Mouse (Mus musculus): ENCODE results near the gene Zfp719. TPM values are rescaled to one million over a fixed set of nuclear protein-coding genes. Genes with fewer than 3 reads are reported as not detected.

The Zfp719 gene
- 0.19 and 4.6 TPM in 2 replicates for total RNA-seq (2015; ENCODE audit: low replicate concordance)
- total RNA-seq (2017; ENCODE audit: low replicate concordance), result 1.1 and 2.2 TPM in 2 replicates

DNA sequence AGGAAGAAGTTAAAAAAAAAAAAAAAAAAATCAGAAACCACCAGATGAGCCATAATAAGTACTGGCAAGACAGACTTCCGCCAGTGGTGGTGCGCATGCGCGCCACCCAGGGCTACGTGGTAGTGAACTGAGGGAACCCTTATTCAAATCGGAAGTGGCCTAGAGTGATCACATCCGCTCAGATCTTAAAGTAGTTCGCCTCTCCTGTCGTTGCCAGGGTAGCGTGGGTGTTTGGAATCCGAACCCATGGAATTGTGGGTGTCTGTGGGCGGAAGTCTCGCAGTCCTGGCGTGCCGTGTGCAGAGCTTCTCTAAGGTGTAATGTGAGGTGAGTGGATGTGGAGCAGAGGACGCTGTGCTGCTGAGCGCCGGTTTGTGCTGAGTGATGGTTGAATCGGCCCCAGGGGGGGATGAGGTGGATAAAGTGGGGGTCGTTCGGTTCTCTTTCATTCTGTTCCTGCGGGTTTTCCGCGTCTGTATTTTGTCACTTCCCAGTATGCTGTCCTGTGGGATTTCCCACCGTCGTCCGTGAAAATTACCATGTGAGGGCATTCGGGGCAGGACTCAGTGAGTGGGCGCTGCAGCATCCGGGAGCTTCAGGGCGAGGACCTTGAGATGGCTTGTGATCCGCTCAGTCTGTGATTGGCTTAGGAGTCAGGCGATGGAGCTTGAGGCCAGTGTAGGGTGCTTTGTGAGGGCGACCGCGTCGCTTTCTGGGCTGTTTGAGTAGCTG, at the start of gene Zfp719:
Zfp719 (plus strand) TSS at position 171 of the 732 bp plus-strand sequence.
- peak; percentile 86 for ATAC-seq (replicated peaks; ENCODE audit: low FRiP score, poor library complexity, severe bottlenecking)

DNA sequence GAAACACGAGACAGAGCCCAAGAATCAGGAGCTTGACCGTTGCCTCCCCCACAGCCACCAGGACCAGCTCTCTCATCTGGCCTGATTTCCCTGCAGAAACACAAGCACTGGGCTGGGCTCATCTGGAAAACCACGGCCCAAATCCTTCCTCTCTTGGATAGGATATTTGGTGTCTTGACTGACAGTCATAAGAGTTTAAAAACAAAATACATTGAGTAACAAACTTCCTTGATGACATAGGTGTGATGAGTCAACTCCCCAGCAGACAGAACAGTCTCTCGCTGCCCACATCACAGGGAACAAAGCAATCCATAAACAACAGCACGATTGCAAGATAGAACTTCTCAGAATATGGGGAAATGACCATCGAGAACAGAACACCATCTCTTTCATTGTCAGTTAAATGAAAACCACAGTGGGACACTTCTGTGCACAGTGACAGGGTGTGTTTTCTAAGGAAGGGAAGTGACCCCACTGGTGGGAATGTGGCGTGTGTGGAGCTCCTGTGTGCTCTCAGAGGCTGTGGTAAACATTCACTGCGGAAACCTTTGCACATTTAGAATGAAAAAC, 49.1 kb upstream of the Zfp719 start:
- ATAC-seq (replicated peaks; ENCODE audit: low FRiP score, poor library complexity, severe bottlenecking), result no peak

- ATAC-seq (replicated peaks; ENCODE audit: low FRiP score, poor library complexity, severe bottlenecking), result no peak
Measured at GRCm38 (mm10) chr7:43532936-43533505, 46.4 kb upstream of the Zfp719 start.

- no peak for ATAC-seq (replicated peaks; ENCODE audit: low FRiP score, poor library complexity, severe bottlenecking)
Measured at GRCm38 (mm10) chr7:43538524-43538923, 40.9 kb upstream of the Zfp719 start.

DNA sequence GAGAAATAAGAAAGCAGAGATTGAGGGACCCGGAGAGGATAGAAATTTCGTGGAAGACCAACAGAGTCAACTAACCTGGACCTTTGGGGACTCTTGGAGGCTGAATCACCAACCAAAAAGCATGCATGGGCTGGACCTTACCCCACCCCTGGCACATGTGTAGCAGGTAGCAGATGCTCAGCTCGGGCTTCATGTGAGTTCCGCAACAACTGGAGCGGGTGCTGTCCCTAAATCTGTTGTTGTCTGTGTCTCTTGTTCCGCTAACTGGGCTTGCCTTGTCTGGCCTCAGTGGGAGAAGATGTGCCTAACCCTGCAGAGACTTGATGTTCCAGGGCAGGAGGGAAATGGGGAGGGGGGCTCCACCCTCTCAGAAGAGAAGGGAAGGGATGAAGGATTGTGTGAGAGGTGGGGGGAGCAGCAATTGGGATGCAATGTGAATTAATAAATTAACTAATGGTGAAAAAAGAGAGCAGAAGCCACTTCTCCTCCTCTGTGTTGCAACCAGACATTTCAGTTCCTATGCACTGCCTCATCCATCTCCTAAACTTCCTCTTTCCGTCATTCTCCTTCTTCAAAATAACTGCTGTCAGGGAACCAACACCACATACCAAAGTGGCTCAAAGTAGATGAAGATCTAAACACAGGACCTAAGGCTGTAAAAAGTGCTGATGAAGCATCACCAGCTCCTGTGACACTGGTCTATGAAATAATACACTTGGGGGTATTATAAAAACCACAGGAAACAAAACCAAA, 35.0 kb upstream of the Zfp719 start, which contains the start of gene Cd33:
Cd33 (minus strand) TSS at position 204 of the 753 bp plus-strand sequence.
- no peak for ATAC-seq (replicated peaks; ENCODE audit: low FRiP score, poor library complexity, severe bottlenecking)

DNA sequence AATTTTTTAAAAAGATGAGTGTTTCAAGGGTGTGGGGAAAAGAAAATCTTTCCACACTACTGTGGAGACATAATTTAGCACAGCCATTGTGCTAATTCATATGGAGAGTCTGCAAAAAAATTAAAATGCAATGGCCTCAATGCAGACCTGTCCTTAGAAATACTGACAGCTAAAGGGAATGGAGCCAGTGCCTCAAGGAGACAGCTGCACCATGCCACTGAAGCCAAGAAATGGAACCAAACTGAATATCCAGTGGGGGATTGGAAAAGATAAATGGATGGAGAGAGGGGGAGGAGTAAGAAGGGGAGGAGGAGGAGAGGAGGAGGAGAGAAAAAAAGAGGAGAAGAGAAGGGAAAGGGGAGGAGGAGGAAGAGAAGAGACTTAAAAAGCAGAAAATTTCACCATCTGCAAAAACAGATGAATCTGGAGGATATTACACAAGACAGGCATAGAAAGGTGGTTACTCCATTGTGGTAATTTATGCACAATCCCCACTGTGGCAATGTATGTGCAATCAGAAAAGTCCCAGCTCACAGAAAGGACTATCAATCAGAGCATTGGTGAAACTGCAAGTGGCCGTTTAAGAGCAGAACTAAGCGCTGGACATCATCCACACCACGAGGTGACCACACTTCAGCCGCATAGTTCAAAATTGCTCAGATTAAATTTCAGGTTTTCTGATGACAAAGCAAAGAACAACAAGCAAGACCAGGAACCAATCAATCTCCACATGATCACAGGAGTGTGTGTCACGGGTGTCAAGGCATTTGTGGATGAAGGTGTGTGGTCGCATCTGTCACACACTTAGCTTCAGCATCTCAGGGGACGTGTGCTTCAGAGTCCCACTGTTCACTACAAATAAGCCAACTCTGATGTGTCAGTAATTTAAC, 33.5 kb upstream of the Zfp719 start:
- no peak for ATAC-seq (replicated peaks; ENCODE audit: low FRiP score, poor library complexity, severe bottlenecking)

- ATAC-seq (replicated peaks; ENCODE audit: low FRiP score, poor library complexity, severe bottlenecking), result no peak
Measured at GRCm38 (mm10) chr7:43547666-43548065, 31.7 kb upstream of the Zfp719 start.

- no peak for ATAC-seq (replicated peaks; ENCODE audit: low FRiP score, poor library complexity, severe bottlenecking)
Measured at GRCm38 (mm10) chr7:43548206-43548605, 31.2 kb upstream of the Zfp719 start.

DNA sequence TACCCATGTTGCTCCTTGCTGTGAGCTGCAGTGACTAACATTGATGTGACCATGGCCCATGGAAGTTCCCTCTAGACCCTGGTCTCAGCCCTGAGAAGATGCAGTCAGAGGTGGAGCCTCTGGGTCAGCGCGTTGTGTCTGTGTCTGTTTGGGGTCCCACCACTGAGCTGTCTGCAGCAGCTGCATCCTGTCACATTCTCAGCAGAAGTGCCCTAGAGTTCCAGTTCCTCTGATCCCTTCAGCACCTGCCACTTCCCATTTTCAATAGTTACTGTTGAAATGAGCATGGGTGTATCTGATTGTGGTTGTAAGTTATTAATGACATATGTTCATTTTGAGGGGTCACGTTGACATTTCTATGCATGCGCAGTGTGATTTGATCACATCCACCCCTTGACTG, 26.3 kb upstream of the Zfp719 start:
- no peak for ATAC-seq (replicated peaks; ENCODE audit: low FRiP score, poor library complexity, severe bottlenecking)

- ATAC-seq (replicated peaks; ENCODE audit: low FRiP score, poor library complexity, severe bottlenecking), result no peak
Measured at GRCm38 (mm10) chr7:43554550-43554949, 24.9 kb upstream of the Zfp719 start.

- ATAC-seq (replicated peaks; ENCODE audit: low FRiP score, poor library complexity, severe bottlenecking), result no peak
Measured at GRCm38 (mm10) chr7:43555351-43555750, 24.1 kb upstream of the Zfp719 start.

DNA sequence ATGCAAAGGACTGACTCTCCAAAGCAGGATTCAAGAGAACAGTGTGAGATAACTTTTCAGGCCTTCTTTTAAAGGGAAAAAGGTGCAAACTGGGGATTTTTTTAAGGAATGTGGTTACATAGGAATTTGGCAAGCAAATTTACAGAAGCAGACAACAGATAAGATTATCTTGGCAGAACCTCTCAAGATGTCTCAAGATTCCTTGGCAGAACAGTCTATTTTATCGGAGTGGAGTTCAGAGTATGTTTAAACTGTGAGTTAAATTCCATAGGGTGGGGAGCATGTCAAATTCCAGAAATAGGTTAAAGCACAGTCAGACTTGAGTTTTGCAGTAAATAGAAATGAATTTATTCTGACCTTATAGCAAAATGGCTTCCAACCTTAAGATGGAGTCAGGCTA, 22.5 kb upstream of the Zfp719 start:
- ATAC-seq (replicated peaks; ENCODE audit: low FRiP score, poor library complexity, severe bottlenecking), result no peak

DNA sequence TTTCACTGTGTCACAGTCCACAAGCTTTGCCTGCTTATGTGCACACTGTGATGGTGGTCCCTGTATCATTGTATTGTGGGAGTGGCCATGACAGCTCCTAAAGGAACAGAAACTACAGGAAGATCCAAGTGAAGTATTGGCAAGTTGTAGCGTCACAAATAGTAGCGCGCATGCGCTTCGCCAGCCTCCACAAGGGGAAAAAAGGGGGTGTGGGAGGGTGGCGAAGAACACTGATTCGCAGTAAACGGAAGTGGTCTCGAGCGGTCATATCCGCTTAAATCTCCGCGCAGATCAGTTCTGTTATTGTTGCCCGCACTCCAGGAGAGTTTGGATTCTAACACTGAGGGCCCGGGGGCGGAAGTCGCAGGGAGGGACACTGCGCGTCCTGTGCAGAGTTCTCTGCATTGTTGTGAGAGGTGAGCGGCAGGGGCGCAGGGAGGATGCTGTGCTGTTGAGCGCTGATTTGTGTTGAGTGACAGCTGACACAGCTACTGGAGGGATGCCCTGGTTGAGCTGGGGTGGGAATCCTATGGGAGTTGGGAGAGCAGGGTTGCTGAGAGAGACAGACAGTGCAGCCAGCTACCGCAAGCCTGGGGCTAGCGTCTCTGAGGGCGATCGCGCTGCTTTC, 17.3 kb upstream of the Zfp719 start, which contains the start of gene Zfp658:
Zfp658 (plus strand) TSS at position 251 of the 628 bp plus-strand sequence.
- no peak for ATAC-seq (replicated peaks; ENCODE audit: low FRiP score, poor library complexity, severe bottlenecking)

DNA sequence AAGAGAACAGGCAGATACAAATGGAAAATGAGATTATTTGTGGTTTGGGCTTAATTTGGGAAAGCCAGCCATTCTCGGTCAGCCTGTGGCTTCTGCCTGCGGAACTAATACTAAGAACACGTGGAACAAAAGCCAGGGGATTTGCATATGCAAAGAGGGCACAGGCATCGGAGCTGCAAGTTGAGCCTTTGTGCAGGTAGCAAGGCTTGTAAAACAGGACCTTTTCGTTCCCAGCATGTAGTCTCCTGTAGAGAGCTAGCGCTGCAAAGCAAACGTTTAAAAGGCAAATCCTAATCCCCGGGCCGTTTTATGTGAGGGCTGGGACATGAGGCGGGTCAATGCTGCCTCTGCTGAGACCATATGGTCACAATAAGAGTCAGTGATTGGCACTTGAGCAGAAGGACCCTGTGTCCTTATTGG, 16.7 kb upstream of the Zfp719 start:
- no peak for ATAC-seq (replicated peaks; ENCODE audit: low FRiP score, poor library complexity, severe bottlenecking)

DNA sequence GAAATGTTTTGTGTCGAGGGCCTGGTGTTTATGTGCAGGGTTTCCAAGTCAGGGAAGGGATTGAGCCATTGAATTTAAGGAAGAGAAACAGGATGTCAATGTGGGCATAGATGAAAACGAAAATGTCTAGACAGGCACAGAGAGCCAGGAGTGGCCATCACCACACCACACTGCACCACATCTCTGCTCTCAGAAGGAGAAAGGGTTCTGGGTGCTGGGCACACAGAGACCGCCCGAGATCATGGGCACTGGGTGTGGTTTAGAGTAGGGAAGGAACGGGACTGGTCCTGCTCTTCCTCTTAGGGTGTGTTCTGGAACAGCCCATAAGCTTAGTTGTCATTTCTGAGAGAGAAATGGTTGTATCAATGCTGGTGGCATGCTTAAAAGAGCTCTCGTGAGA, 16.1 kb upstream of the Zfp719 start:
- no peak for ATAC-seq (replicated peaks; ENCODE audit: low FRiP score, poor library complexity, severe bottlenecking)

DNA sequence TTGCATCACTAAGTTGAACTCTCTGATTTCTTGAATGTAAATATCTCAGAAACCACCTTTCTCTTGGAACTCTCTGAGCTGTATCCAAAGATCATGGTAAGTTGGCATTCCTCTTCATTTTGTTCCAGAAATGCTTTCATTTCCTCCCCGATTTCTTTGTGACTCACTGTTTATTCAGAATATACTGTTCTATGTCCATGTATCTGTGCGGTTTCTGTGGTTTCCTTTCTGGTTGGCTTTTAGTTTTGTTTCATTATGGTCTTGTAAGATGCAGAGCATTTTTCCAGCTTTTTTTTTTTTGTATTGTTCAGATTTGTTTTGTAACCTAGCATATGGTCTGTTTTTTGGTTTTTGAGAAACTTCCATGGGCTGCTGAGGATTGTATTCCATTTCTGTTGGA, 8.2 kb upstream of the Zfp719 start:
- no peak for ATAC-seq (replicated peaks; ENCODE audit: low FRiP score, poor library complexity, severe bottlenecking)

- ATAC-seq (replicated peaks; ENCODE audit: low FRiP score, poor library complexity, severe bottlenecking), result no peak
Measured at GRCm38 (mm10) chr7:43580526-43580925, 1.1 kb downstream of the Zfp719 start.

- ATAC-seq (replicated peaks; ENCODE audit: low FRiP score, poor library complexity, severe bottlenecking), result no peak
Measured at GRCm38 (mm10) chr7:43584790-43585189, 5.4 kb downstream of the Zfp719 start.

DNA sequence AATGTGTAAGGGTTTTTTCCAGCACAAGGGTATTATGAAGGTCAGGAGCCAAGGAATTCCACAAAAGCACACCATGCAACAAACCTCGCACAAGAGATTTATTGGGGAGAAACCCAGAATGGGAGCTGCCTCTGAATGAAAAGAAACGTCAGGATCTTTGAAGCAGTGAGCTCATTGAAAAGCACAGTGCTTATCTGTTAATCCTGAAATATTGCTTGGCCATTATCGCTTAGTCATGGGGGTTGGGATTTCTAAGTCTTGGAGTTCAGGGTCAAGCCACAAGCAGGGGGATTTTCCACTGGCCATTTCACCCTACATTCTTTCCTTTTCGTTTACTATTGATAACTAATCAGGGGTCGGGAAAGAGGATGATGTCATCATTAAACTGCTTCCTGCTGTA, 22.5 kb downstream of the Zfp719 start:
- ATAC-seq (replicated peaks; ENCODE audit: low FRiP score, poor library complexity, severe bottlenecking), result no peak
